Mouse (Mus musculus): ENCODE measurements around the gene Lipo2. TPM values are rescaled to one million over a fixed set of nuclear protein-coding genes. Genes with fewer than 3 reads are reported as not detected.
A peak's percentile ranks its signal among the peaks of the same experiment; 100 is the strongest.
"Not testable (repeated sequence)": the region's sequence is repeated elsewhere in the genome, so short reads cannot be mapped to it uniquely, and the experiment has no call there.

The Lipo2 gene
- total RNA-seq (2014; rRNA removed) (0.38 and 2.0 TPM in 2 replicates), polyA plus RNA-seq (2015; fragmentation: Nextera tagmentation; extraction: Ambion mirVana) (0.43 and 1.2 TPM in 2 replicates)

GRCm38 (mm10) chr19:33751259-33751658 lies at the start of gene Lipo2:
Gene Lipo2 (minus strand): TSS chr19:33751359.
- H3K9ac ChIP-seq; H3K4me2 ChIP-seq (ENCODE audit: low read depth); H3K36me3 ChIP-seq (ENCODE audit: insufficient read depth); H3K27me3 ChIP-seq (ENCODE audit: insufficient read depth, low read length); DNase-seq; H3K9me3 ChIP-seq (ENCODE audit: low read length); H3K4me3 ChIP-seq (ENCODE audit: low read depth, low read length); H3K4me1 ChIP-seq (ENCODE audit: insufficient read depth); ATAC-seq; H3K27ac ChIP-seq (ENCODE audit: low read depth, low read length): not testable (repeated sequence)
- WGBS: 95% methylated on average over 1 of the region's 1 CpGs

- not testable (repeated sequence) for H3K27ac ChIP-seq (ENCODE audit: low read depth, low read length); H3K4me2 ChIP-seq (ENCODE audit: low read depth); H3K9me3 ChIP-seq (ENCODE audit: low read length); H3K36me3 ChIP-seq (ENCODE audit: insufficient read depth); H3K9ac ChIP-seq; ATAC-seq; H3K4me3 ChIP-seq (ENCODE audit: low read depth, low read length); H3K4me1 ChIP-seq (ENCODE audit: insufficient read depth); H3K27me3 ChIP-seq (ENCODE audit: insufficient read depth, low read length); DNase-seq
Measured at GRCm38 (mm10) chr19:33787359-33787758, 36.2 kb upstream of the Lipo2 start, which contains the start of gene Lipo1. Gene Lipo1 (minus strand): TSS chr19:33787459.

GRCm38 (mm10) chr19:33786576-33787277 lies 35.6 kb upstream of the Lipo2 start:
- H3K27me3 ChIP-seq (ENCODE audit: insufficient read depth, low read length): no peaks in the 10 kb centered on the region
- no peak for TF ChIP-seq CTCF (IDR thresholded peaks at IDR 0.05; ENCODE audit: low read depth)
- no peaks in the 10 kb centered on the region for H3K9me3 ChIP-seq (ENCODE audit: low read length)
- no peak overlapping the region for H3K27ac ChIP-seq (ENCODE audit: low read depth, low read length)
- no peak overlapping the region for H3K4me3 ChIP-seq (ENCODE audit: low read depth, low read length)
- H3K4me1 ChIP-seq (ENCODE audit: insufficient read depth): no peaks in the 10 kb centered on the region
- no peaks in the 10 kb centered on the region for H3K36me3 ChIP-seq (ENCODE audit: insufficient read depth)
- no peak overlapping the region for H3K4me2 ChIP-seq (ENCODE audit: low read depth)
- ATAC-seq: no peak
- 91% methylated on average over 12 of the region's 12 CpGs for WGBS
- no peak for DNase-seq
- H3K9ac ChIP-seq: no peak overlapping the region

GRCm38 (mm10) chr19:33761287-33762086 lies 10.3 kb upstream of the Lipo2 start, which contains the start of gene Lipo3:
Gene Lipo3 (minus strand): TSS chr19:33761951.
- not testable (repeated sequence) for H3K27ac ChIP-seq (ENCODE audit: low read depth, low read length); H3K4me1 ChIP-seq (ENCODE audit: insufficient read depth); H3K27me3 ChIP-seq (ENCODE audit: insufficient read depth, low read length); H3K9ac ChIP-seq; H3K4me3 ChIP-seq (ENCODE audit: low read depth, low read length); H3K9me3 ChIP-seq (ENCODE audit: low read length); H3K36me3 ChIP-seq (ENCODE audit: insufficient read depth)
- 39% methylated on average over 13 of the region's 41 CpGs for WGBS
- peak; percentile 5 for DNase-seq
- ATAC-seq: peak; percentile 94
- peak within 1 kb of the TSS; percentile 37 for H3K4me2 ChIP-seq (ENCODE audit: low read depth)

Other genes starting within 250 kb of the Lipo2 start
- not detected in 2 replicates for gene Lipo4, start 233.6 kb downstream of the Lipo2 start, total RNA-seq (2014; rRNA removed)
- gene Lipo4, start 233.6 kb downstream of the Lipo2 start, polyA plus RNA-seq (2015; fragmentation: Nextera tagmentation; extraction: Ambion mirVana): not detected in 2 replicates
- gene Gm8978, start 126.1 kb downstream of the Lipo2 start, total RNA-seq (2014; rRNA removed): not detected in 2 replicates
- not detected in 2 replicates for gene Gm8978, start 126.1 kb downstream of the Lipo2 start, polyA plus RNA-seq (2015; fragmentation: Nextera tagmentation; extraction: Ambion mirVana)
- gene Lipo3, start 10.6 kb upstream of the Lipo2 start, total RNA-seq (2014; rRNA removed): 9.5 and 15.8 TPM in 2 replicates
- 10.8 and 13.6 TPM in 2 replicates for gene Lipo3, start 10.6 kb upstream of the Lipo2 start, polyA plus RNA-seq (2015; fragmentation: Nextera tagmentation; extraction: Ambion mirVana)
- not detected in 2 replicates for gene Lipo1, start 36.1 kb upstream of the Lipo2 start, total RNA-seq (2014; rRNA removed)
- gene Lipo1, start 36.1 kb upstream of the Lipo2 start, polyA plus RNA-seq (2015; fragmentation: Nextera tagmentation; extraction: Ambion mirVana): not detected in 2 replicates
- gene Lipf, start 209.8 kb upstream of the Lipo2 start, total RNA-seq (2014; rRNA removed): not detected in 2 replicates
- not detected in 2 replicates for gene Lipf, start 209.8 kb upstream of the Lipo2 start, polyA plus RNA-seq (2015; fragmentation: Nextera tagmentation; extraction: Ambion mirVana)